Mouse (Mus musculus) B cell, adult 2 months (primary cell): ENCODE measurements around the gene Gm4836.
"Not testable (repeated sequence)": the region's sequence is repeated elsewhere in the genome, so short reads cannot be mapped to it uniquely, and the experiment has no call there.

Experiments used
- DNase-seq, 2 experiments: peaks; one replicate each; pipeline ENCODE4 v3.0.0; 2022

Gene Gm4836

DNA sequence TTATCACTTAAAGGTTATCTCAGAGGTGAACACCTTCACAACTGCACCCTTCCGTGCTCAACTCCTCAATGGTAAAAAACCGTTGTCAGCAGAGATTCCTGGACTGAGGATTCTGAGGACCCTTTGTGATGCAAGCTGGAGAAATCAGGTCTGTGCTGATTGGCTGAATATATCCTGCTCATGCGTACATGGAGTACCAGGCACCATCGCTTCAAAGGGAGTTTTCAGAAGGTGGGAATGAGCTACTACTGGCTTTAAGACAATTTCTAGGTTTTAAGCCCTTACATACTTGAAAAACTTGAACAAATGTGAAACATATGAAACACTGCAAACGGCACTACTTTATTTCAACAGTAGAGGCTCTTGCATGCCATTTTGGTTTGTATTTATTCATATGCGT lies at the start of gene Gm4836:
Gene Gm4836 (minus strand): TSS at position 101 of the 400 bp plus-strand sequence.
- DNase-seq, result not testable (repeated sequence)
